Mouse (Mus musculus): ENCODE data around the gene Kctd3. TPM values are rescaled to one million over a fixed set of nuclear protein-coding genes. Genes with fewer than 3 reads are reported as not detected.

The Kctd3 gene
- polyA plus RNA-seq, 1 experiment from 2014 or later: 23.8 TPM

DNA sequence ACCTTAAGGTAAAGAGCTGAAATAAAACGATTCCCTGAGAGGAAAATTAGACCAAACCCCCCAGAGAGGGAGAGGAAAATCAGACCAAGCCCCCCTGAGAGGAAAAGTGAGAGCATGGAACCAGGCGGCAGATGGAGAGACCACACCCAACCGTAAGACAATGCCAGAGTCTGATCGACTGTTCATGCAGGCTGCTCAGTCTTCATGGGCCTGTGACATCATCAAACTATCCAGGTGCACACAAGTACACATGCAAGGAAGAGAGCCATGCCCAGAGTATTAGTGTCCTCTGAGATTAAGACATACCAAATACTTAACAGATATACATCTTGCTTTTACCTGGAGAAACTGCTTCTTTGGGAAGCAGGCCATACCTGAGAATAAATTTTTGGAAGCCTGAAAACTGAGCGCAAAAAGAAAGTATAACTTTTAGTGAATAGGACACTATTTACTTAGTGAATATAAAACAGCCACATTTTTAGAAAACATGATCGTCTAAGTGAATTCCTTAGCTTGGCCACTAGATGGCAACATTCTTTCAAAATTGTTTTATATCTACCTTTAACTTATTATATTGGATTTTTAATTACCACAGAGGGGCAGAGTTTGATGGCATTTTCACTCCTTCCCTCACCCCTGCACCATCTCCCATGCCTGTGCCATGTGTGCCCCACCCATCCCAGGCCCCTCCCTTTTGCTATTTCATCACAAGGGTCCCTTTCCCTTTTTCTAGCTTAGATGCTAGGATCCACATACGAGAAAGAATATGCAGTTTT is 15.5 kb upstream of the Kctd3 start:
- no peaks in the 10 kb centered on the region for H3K9me3 ChIP-seq (ENCODE audit: control insufficient read depth, low read length)
- DNase-seq (ENCODE audit: low spot score) (no peak), ATAC-seq (replicated peaks; ENCODE audit: low FRiP score) (no peak; the same call in 1 of the 2 replicates)
- H3K36me3 ChIP-seq (ENCODE audit: control insufficient read depth, insufficient read depth, low read length): no peaks in the 10 kb centered on the region
- H3K4me3 ChIP-seq (ENCODE audit: low read depth, low read length): no peak overlapping the region
- H3K4me2 ChIP-seq: no peak overlapping the region
- H3K27me3 ChIP-seq (replicated peaks; ENCODE audit: control insufficient read depth, insufficient read depth, low read length): no peaks in the 10 kb centered on the region
- no peak overlapping the region for H3K9ac ChIP-seq (ENCODE audit: low read depth, low read length)
- no peak overlapping the region for H3K27ac ChIP-seq (ENCODE audit: low read depth, low read length)
- WGBS: 47% methylated on average over 7 of the region's 7 CpGs
- no peaks in the 10 kb centered on the region for H3K4me1 ChIP-seq (replicated peaks; ENCODE audit: control insufficient read depth, insufficient read depth, low read length)

DNA sequence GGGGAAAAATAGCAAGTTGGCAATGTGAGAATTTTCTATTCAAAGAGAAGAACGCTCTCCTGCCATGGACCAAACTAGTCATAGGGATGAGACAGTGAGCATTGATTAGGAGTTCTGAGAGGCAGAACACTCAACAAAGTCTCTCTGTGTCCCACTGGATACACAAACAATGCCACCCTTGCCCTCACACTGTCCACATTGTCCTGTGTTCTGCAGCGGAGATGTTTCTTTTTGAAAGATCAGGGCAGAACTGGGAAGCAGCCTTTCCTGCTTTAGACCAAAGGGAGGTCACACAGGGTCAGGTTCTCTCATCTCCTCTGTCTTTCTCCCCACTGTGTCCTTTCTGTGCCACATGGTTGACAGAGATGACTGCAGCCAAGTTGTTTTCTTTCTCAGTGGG is 7.7 kb upstream of the Kctd3 start:
- Histone ChIP-seq H3K9me3 (ENCODE audit: control insufficient read depth, low read length) (no peaks in the 10 kb centered on the region), H3K27me3 (replicated peaks; ENCODE audit: control insufficient read depth, insufficient read depth, low read length) (peaks cover 8% of the 10 kb centered on the region), H3K36me3 (ENCODE audit: control insufficient read depth, insufficient read depth, low read length) (no peaks in the 10 kb centered on the region), H3K9ac (ENCODE audit: low read depth, low read length) (no peak overlapping the region), H3K27ac (ENCODE audit: low read depth, low read length) (no peak overlapping the region), H3K4me3 (ENCODE audit: low read depth, low read length) (no peak overlapping the region), H3K4me2 (no peak overlapping the region), H3K4me1 (replicated peaks; ENCODE audit: control insufficient read depth, insufficient read depth, low read length) (0 out of 2 replicates have a peak, but pooled peaks cover 2% of the 10 kb centered on the region)
- DNase-seq (ENCODE audit: low spot score) (no peak), ATAC-seq (replicated peaks; ENCODE audit: low FRiP score) (no peak)
- 70% methylated on average over 2 of the region's 2 CpGs for WGBS

DNA sequence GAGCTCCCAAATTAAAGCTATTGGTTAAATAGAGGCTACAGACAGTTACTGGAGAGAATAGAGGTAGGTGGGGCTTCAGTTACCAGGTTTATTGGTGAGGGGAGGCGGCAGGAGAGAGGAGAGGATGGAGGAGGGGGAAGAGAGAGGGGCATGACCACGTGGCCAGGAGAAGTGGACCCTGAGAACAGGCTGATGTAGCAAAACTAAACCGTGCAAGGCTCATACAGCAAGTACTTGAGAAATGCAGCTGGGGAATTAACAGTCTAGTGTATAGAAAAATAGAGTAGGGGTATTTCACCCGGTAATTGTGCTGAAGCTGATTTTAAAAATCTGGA is 5.9 kb upstream of the Kctd3 start:
- H3K9me3 ChIP-seq (ENCODE audit: control insufficient read depth, low read length): no peaks in the 10 kb centered on the region
- H3K36me3 ChIP-seq (ENCODE audit: control insufficient read depth, insufficient read depth, low read length): no peaks in the 10 kb centered on the region
- H3K4me3 ChIP-seq (ENCODE audit: low read depth, low read length): no peak overlapping the region; the same call in 1 of the 2 replicates
- H3K27ac ChIP-seq (ENCODE audit: low read depth, low read length): no peak overlapping the region
- H3K4me1 ChIP-seq (replicated peaks; ENCODE audit: control insufficient read depth, insufficient read depth, low read length): 0 out of 2 replicates have a peak, but pooled peaks cover 2% of the 10 kb centered on the region
- DNase-seq (ENCODE audit: low spot score) (no peak), ATAC-seq (replicated peaks; ENCODE audit: low FRiP score) (no peak)
- peak overlapping the region; percentile 48 for H3K4me2 ChIP-seq
- WGBS: 12% methylated on average over 4 of the region's 4 CpGs
- H3K27me3 ChIP-seq (replicated peaks; ENCODE audit: control insufficient read depth, insufficient read depth, low read length): peaks cover 8% of the 10 kb centered on the region
- H3K9ac ChIP-seq (ENCODE audit: low read depth, low read length): no peak overlapping the region

DNA sequence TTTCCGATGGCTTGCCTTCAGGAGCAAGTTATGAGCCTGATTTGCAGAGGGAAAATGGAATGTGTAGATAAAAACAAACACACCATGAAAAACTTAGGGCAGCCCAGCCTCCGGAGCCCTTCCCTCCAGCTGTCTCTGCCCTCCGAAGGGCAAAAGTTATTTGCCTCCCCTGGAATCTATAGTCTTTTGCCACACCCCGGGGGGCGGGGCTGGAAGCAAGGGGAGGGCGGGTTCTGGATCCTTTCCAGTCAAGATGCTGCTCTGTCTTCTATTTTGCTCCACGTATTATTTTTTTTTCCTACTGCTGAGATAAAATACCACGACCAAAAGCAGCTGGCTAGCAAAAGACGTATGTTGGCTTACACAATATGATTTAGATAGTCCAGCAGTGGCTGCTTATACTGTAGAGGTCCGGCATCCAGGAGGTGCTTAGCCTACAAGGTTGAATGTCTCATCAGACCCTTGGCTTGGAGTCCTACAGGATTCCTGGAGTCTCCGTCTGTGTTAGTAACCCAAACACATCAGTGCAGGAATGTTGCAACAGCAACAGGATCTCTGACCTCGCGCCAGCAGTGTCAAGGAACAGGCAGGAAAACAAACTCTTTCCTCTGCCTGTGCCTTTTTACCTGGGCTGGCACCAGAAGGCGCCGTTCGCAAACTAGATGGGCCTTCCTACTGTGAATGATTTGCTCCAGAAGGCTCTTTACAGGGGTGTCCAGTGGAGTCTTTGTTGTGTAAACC is 5.4 kb upstream of the Kctd3 start:
- Histone ChIP-seq H3K27me3 (replicated peaks; ENCODE audit: control insufficient read depth, insufficient read depth, low read length) (peaks cover 8% of the 10 kb centered on the region), H3K27ac (ENCODE audit: low read depth, low read length) (no peak overlapping the region), H3K4me1 (replicated peaks; ENCODE audit: control insufficient read depth, insufficient read depth, low read length) (peaks cover 2% of the 10 kb centered on the region; the same call in 1 of the 2 replicates), H3K4me2 (peak overlapping the region; percentile 48), H3K36me3 (ENCODE audit: control insufficient read depth, insufficient read depth, low read length) (no peaks in the 10 kb centered on the region), H3K9me3 (ENCODE audit: control insufficient read depth, low read length) (no peaks in the 10 kb centered on the region), H3K4me3 (ENCODE audit: low read depth, low read length) (no peak overlapping the region; the same call in 1 of the 2 replicates), H3K9ac (ENCODE audit: low read depth, low read length) (no peak overlapping the region)
- DNase-seq (ENCODE audit: low spot score): peak; percentile 46
- no peak for ATAC-seq (replicated peaks; ENCODE audit: low FRiP score)
- 8% methylated on average over 16 of the region's 16 CpGs for WGBS

DNA sequence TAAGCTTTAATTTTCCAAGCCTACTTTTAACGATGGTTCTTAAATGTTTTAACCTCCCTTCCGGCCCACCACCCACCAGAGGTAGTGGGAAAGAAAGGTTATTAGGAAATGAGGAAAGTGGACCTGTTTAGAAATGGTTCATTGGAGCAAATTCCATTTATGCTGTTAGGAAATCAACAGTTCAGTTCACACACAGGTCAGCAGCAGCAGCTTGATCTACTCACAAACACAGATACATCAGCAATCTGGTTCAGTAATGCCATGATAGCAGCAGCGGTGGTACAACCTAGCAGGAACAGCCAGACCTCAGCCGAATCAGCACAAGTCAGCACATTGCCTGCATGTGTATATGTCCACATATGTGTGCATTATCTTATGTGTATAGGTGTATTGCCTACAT is 3.0 kb upstream of the Kctd3 start:
- Histone ChIP-seq H3K27me3 (replicated peaks; ENCODE audit: control insufficient read depth, insufficient read depth, low read length) (peaks cover 8% of the 10 kb centered on the region), H3K4me1 (replicated peaks; ENCODE audit: control insufficient read depth, insufficient read depth, low read length) (peaks cover 11% of the 10 kb centered on the region), H3K9me3 (ENCODE audit: control insufficient read depth, low read length) (no peaks in the 10 kb centered on the region), H3K36me3 (ENCODE audit: control insufficient read depth, insufficient read depth, low read length) (no peaks in the 10 kb centered on the region), H3K4me2 (no peak overlapping the region), H3K4me3 (ENCODE audit: low read depth, low read length) (no peak overlapping the region), H3K27ac (ENCODE audit: low read depth, low read length) (no peak overlapping the region), H3K9ac (ENCODE audit: low read depth, low read length) (no peak overlapping the region)
- DNase-seq (ENCODE audit: low spot score): no peak
- 81% methylated on average over 4 of the region's 4 CpGs for whole genome bisulfite sequencing
- ATAC-seq (replicated peaks; ENCODE audit: low FRiP score): no peak

DNA sequence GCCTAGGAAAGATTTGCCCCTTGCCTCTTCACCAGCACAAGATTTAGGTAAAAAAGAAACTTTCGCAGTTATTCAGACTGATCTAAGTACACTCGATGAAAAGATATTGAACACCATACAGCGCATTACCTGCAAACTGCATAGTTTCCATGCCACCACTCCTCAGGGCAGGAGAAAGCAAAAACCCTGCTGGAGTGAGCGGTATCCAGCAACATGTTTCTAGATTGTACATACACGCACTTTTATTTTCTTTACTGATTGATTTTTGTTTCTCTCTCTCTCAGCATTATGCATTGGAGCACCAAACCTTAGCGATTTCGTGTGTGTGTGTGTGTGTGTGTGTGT is 311 bp upstream of the Kctd3 start:
- Histone ChIP-seq H3K9me3 (ENCODE audit: control insufficient read depth, low read length) (no peaks in the 10 kb centered on the region), H3K4me2 (peak overlapping the region; percentile 43), H3K4me3 (ENCODE audit: low read depth, low read length) (peak overlapping the region; percentile 96), H3K36me3 (ENCODE audit: control insufficient read depth, insufficient read depth, low read length) (no peaks in the 10 kb centered on the region), H3K27ac (ENCODE audit: low read depth, low read length) (no peak overlapping the region), H3K9ac (ENCODE audit: low read depth, low read length) (no peak overlapping the region), H3K27me3 (replicated peaks; ENCODE audit: control insufficient read depth, insufficient read depth, low read length) (no peaks in the 10 kb centered on the region), H3K4me1 (replicated peaks; ENCODE audit: control insufficient read depth, insufficient read depth, low read length) (peaks cover 11% of the 10 kb centered on the region)
- no peak for DNase-seq (ENCODE audit: low spot score)
- ATAC-seq (replicated peaks; ENCODE audit: low FRiP score): peak; percentile 59
- 40% methylated on average over 7 of the region's 7 CpGs for WGBS

DNA sequence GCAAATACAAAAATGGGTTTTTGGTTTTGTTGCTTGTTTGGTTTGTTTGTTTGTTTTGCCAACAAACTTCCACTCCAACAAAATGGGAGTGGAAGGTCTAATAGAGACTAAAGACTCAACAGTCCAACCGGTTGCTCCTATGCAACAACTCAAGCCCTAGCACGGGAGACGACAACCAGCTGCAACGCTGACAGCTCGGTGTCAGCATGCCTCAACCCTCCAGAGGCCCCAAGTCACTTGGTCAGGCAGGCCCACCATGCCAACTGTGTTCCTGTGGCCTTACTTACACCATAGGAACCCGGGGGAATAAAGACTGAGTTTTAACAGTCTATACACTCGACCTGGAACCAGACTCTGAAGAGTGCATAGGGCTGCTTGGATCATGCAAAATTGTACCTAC is 815 bp downstream of the Kctd3 start:
- peak; percentile 37 for DNase-seq (ENCODE audit: low spot score)
- Histone ChIP-seq H3K4me2 (peak overlapping the region; percentile 96), H3K9ac (ENCODE audit: low read depth, low read length) (peak overlapping the region; percentile 94), H3K4me1 (replicated peaks; ENCODE audit: control insufficient read depth, insufficient read depth, low read length) (peaks cover 9% of the 10 kb centered on the region), H3K36me3 (ENCODE audit: control insufficient read depth, insufficient read depth, low read length) (no peaks in the 10 kb centered on the region), H3K4me3 (ENCODE audit: low read depth, low read length) (peak overlapping the region; percentile 96), H3K9me3 (ENCODE audit: control insufficient read depth, low read length) (no peaks in the 10 kb centered on the region), H3K27ac (ENCODE audit: low read depth, low read length) (peak overlapping the region; percentile 68; the same call in 1 of the 2 replicates), H3K27me3 (replicated peaks; ENCODE audit: control insufficient read depth, insufficient read depth, low read length) (no peaks in the 10 kb centered on the region)
- no peak; the same call in none of the 2 replicates for ATAC-seq (replicated peaks; ENCODE audit: low FRiP score)
- 1% methylated on average over 7 of the region's 7 CpGs for WGBS

DNA sequence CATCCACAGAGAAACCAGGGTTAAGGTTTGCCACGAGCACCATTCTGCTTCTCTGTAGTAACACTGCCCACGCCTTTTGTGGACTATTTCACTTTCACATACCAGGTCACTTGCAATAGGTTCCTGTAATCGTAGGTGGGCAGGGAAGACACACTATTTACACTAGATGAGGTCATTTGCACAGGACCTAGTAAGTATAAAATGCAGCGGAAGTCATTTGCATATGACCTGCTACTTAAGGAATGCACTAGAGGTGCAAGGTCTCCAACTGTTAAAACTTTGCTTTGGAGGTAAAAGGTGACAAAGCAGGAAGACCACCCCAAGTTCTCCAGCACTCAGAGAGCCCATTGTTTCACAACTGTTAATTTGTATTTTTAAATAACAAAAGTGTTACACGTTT is 1.4 kb downstream of the Kctd3 start:
- ATAC-seq (replicated peaks; ENCODE audit: low FRiP score) (no peak), DNase-seq (ENCODE audit: low spot score) (no peak)
- H3K4me2 ChIP-seq: peak overlapping the region; percentile 96
- no peaks in the 10 kb centered on the region for H3K36me3 ChIP-seq (ENCODE audit: control insufficient read depth, insufficient read depth, low read length)
- no peaks in the 10 kb centered on the region for H3K27me3 ChIP-seq (replicated peaks; ENCODE audit: control insufficient read depth, insufficient read depth, low read length)
- H3K4me3 ChIP-seq (ENCODE audit: low read depth, low read length): peak overlapping the region; percentile 96
- no peak overlapping the region; the same call in 1 of the 2 replicates for H3K9ac ChIP-seq (ENCODE audit: low read depth, low read length)
- H3K27ac ChIP-seq (ENCODE audit: low read depth, low read length): no peak overlapping the region
- WGBS: 62% methylated on average over 5 of the region's 5 CpGs
- peaks cover 9% of the 10 kb centered on the region for H3K4me1 ChIP-seq (replicated peaks; ENCODE audit: control insufficient read depth, insufficient read depth, low read length)
- H3K9me3 ChIP-seq (ENCODE audit: control insufficient read depth, low read length): no peaks in the 10 kb centered on the region
